Mouse (Mus musculus): ENCODE results near the gene Atg13.
"Not testable (repeated sequence)": the region's sequence is repeated elsewhere in the genome, so short reads cannot be mapped to it uniquely, and the experiment has no call there.

Gene Atg13

DNA sequence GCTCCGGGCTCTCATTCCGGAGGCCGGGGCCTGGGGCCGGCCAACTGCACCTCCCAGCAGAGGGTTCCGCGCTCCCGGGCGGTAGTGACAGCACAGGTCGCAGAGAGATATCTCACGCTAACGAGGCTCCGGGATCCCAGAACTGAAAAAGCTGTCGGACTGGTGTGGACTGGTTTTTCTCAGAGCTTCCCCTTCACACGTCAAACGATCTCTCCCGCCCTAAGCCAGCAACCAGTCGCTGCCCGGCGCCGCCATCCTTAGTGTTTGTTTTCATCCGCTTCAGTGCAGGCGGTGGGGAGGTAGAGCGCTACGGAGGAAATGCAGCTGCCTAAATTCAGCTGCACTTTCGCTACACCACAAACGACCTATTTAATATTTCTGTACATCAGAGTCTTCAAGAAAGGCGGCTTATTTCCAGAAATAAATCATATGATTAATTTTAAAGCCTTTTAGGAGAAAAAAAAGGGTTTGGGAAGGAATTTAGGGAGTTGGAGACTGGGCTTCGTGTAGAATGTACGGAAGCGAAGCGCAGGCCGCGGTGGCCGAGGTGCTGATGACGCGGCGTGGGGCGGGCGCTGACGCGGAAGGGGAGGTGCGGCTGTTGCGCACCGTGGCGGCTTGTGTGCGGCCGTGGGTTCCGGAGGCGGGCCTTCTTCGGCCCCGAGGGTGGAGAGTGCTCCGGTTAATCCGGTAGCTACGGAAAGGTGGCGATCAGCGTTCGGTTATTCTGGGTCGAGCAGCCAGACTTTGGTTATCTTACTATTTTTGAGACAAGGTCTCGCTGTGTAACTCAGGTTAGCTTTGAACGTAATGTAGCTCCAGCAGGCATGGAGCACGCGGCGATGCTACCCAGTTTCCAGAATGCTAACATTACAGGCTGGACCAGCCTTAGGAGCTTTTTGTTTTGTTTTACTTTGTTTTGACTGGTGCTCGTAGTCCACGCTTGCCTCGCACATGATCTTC is at the start of gene Atg13, which contains the start of gene Harbi1:
Atg13 (minus strand) TSS at position 305 of the 963 bp plus-strand sequence.
Harbi1 (plus strand) TSS at position 581 of the 963 bp plus-strand sequence.
- peak; percentile 96 for DNase-seq (ENCODE audit: low read depth)

DNA sequence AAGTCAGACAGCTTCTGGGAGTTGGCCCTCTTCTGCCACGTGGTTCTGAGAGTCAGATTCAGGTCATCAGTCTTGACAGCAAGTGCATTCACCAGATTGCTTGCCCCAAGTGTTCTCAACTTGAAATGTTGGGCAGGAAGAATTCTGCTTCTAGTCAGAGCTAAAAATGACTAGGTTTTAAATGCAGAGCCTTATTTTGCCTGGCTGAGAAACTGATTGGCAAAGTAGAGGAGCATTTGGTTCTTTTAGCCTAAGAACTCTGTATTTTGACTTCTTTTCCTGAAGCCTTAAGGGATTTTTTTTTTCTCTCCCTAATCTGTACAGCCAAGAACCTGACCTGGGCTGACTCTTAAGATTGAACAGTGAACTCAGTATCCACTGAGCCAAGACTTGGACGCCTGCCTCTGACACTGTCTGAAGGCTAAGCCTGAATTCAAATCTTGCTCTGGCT is 39.5 kb upstream of the Atg13 start:
- no peak for DNase-seq (ENCODE audit: low read depth)

DNA sequence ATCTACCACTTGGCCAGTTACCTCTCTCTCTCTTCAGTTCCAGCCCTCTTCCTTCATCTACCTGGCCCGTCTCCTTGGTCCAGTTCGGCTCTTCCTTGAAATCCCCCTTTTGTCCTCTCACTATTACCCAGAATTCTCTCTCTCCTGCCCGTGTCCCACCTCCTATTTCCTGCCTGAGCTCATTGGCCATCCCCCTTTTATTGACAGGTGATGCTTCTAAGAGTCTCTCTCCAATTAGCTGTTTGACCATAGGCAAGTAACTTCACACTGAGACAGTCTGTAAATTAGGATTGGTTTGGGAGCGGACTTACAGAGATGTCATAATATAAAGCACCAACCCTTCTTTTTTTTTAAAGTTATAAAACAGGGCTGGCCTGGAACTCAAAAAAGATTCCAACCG is 34.3 kb upstream of the Atg13 start:
- DNase-seq (ENCODE audit: low read depth), result no peak

DNA sequence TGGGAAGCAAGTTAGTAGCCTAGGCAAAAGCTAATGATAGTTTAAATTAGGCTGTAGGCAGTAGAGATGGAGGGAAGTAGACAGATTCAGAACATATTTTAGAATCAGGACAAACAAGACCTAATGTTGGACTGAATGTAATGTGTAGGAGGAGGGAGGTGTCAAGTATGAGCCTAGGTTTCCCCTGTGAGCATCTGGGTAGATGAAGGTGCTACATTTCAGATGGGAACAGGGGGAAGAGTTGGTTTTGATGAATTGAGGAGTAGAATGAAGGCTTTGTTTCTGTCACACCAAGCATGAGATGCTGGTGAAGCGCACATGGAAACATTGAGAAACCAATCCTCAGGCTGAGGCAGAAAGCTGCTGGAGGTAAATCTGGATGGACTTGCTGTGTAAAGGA is 29.2 kb upstream of the Atg13 start:
- no peak for DNase-seq (ENCODE audit: low read depth)

DNA sequence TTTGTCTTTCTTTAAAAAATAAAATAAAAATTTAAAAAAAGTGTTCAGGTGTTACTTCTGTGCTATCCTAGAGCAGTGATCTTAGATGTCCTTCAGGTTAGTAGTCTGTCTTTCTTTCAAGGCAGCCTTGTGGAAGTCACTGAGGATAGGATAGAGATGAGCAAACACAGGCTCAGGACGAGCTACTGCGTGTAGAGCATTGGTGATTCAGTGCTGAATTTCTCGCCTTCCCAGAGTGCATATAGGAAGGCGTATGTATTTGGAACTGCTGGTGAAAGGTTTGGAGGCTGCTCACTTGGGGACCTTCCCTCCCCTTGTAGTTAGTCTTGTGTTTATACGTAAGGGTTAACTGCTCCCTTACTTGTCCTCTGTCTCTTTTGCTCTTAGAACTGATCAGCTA is 24.8 kb upstream of the Atg13 start:
- no peak for DNase-seq (ENCODE audit: low read depth)

DNA sequence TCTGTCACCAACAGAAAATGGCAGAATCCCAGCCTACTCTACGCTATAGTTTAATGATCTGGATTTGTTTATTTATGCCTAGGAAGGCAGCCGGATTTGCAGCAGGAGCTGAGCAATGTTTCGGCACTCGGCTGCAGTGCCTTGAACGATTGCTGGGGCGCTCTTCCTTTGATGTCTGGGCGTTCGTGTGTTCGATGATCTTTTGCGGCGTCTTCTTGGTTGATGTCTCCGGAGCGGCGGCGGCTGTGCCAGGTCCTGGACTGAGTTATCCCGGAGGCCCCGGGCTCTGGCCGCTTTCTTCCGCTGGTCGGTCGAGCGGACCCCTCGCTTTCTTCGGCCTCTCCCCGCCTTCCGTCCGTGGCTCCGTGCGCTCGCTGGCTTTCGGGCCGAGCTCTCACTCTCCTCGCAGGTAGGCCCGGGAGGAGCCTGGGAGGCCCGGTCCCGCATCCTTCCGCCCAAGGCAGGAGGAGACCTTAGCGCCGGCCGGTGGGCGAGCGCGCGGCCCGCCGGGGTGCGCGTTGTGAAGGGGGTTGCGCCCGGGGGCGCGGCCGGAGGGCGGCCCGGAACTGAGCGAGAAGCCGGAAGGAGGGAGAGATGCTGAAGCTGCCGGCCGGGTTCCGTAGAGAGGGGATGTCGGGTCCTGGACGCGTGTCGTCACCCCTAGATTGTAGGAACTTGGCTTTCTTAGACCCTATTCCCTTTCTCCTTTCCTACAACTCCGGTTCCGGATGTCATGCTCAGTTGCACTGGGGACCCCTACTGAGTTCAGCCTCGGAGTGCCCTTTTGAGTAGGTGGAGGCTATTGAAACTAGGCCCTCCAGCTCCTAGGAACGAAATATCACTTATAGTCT is 19.8 kb upstream of the Atg13 start, which contains the start of gene Ambra1:
Ambra1 (plus strand) TSS at position 164 of the 851 bp plus-strand sequence.
- DNase-seq (ENCODE audit: low read depth), result peak; percentile 92

DNA sequence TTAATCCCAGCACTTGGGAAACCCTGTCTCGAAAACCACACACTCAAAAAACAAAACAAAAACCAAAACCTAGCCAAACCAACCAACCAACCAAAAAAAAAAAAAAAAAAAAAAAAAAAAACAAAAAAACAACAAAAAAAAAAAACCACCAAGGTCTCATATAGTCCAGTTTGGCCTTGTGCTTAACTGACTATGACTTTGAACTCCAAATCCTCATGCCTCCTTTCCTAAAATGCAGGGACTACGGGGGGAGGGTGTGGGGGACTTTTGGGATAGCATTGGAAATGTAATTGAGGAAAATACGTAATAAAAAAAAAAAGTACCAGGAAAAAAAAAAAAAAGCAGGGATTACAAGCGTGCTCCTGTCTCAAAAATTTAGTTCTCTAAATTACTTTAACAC is 19.2 kb upstream of the Atg13 start:
- DNase-seq (ENCODE audit: low read depth), result no peak

DNA sequence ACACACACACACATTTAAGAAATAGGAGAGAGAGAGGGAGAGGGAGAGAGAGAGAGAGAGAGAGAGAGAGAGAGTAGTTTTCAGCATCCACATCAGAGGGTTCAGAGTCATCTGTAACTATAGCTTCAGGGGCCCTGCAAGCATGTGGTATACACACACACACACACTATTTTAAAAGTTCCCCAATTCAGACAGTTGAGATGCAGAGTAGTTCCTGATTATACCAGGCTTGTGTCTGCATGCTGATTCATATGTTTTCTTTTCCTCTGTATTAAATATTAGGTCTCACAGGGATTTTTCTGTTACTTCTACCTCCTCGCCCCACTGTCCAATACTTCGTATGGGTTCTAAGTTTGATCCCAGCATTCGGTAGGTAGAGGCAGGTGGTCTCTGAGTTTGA is 16.6 kb upstream of the Atg13 start:
- DNase-seq (ENCODE audit: low read depth), result no peak

DNA sequence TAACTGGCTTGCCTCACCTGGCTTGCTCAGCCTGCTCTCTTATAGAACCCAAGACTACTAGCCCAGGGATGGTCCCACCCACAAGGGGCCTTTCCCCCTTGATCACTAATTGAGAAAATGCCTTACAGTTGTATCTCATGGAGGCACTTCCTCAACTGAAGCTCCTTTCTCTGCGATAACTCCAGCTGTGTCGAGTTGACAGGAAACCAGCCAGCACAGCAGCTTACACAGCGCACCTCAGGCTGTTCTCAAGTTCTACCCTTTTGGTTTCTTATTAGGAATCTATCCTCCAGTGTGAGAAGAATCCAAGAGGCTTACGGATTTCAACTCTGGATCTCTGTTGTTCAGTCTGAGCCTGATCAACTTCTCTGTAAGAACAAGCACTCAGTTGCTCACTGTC is 15.1 kb upstream of the Atg13 start:
- not testable (repeated sequence) for DNase-seq (ENCODE audit: low read depth)

DNA sequence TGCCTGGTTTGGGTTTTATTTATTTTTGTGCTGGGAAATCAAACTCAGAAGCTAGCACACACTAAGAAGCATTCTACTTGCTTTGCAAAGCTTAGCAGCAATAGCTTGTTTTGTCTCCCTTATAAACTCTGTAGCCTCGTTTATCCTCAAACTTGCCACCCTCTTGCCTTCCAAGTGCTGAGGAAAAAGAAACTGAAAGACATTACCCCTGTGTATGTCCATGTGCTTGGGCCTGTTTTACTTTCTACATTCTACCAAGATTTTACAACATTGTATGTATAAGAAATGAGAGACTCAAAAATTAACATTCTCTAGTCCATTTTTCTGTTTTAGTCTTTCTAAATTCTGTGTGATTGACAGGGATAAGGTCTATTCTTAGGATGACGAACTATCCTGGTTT is 14.3 kb upstream of the Atg13 start:
- no peak for DNase-seq (ENCODE audit: low read depth)

DNA sequence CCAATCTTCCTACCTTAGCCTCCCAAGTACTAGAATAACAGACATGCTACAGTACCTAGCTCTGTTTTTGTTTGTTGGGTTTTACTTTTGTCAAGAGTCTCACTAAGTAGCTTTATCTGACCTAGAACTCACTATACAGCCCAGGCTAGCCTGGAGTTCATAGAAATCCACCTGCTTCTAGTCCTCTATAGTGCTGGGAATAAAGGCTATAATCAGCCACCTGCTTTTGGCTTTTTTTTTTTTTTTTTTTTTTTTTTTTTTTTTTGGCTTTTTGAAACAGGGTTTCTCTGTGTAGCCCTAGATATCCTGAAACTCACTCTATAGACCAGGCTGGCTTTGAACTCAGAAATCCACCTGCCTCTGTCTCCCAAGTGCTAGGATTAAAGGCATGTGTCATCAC is 13.6 kb upstream of the Atg13 start:
- DNase-seq (ENCODE audit: low read depth), result no peak

DNA sequence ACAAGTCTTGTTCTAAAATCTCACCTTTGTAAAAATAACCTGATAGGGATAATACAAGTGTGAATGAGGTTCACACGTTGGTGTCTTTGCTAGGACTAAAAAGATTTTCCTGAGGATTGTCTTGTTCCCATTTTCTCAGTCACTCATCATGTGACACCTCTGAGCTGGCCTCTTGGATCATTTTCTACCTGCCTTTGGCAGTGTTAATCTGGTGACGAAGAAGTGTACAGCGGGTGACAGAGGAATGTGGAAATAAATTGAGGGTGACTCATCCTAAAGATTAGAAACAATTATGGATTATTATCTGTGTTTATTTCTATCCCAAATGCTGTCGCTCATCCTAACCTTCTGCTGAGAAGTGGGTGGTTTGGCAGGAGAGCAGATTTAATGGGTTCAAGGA is 13.0 kb upstream of the Atg13 start:
- DNase-seq (ENCODE audit: low read depth), result no peak

DNA sequence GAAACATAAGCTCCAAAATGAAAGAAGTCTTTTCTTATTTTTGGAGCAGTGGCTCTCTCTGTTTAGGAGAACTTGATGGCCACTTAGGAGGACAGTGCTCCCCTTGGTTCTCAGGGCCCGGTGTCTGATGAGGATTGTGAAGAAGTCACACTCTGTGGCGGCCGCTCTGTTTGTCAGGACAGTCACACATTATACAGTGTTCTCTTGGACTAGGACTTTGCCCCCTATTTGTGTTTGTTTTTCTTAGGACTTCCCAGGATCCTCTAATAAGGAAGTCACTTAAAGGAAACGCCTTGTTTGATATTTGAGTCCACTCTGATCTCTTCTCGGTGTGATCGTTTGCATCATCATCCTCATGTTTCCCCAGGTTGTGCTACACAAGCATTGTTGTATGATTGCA is 7.9 kb upstream of the Atg13 start:
- DNase-seq (ENCODE audit: low read depth), result no peak

DNA sequence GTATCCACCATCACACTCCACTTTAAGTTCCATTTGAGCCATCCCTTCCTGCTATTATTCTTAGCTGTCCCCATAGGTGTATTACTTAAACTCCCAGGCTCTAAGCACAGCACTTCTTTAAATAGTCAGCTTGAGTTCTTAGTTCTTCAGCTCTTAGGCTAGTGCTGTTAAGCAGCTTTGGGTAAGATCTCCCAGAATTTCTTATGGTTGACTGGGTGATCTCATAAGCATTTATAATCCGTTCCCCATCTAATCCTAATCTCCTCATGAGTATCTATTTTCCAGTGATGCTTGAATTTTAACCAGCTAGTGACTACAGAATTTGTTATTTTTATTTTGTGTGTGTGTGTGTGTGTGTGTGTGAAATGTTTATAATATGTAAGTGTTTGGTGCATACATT is 4.5 kb upstream of the Atg13 start:
- no peak for DNase-seq (ENCODE audit: low read depth)

DNA sequence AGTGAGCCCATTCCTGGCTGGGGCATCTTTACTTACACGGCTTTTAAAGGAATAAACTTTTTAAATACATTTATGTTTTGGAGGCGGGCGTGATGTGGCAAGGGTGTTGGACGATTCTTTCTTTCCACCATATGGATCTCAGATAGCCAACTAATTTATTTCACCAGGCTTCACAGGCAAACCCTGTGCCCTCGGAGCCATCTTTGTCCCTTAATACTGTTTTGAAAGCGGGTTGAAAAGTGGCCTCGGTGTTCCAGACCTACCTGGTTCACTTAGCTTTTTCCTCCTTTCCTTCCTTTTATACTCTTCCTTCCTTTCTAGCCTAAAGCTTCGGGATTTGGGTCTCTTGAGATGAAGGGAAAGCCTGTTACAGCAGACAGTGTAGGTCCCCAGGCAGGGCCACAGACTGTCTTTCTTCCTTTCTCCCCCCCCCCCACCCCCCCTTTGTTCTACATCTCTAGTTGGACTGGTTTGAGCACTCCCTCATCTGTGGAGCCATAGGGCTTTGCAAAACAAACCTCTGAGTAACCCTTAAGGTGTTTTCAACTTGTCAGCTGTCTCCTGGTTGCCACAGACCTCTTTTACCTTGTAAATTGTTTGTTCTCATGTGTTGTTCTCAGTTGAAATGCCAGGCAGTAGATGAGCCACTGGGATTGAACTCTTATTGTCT is 1.0 kb upstream of the Atg13 start:
- no peak for DNase-seq (ENCODE audit: low read depth)

DNA sequence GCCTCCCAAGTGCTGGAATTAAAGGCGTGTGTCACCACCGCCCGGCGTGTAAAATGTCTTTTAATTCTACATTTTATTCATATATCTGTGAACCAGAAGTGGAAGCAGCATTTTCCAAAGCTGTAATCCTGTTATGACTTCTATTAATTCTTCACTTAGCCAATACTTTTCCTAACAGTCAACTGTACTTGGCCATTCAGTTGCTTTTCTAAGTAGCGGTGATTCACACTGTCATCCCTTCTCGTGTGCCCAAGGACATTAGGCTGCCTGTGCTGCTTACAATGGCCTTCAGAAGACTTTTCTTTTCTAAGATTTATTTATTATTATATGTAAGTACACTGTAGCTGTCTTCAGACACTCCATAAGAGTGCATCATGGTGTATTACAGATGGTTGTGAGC is 2.0 kb downstream of the Atg13 start:
- DNase-seq (ENCODE audit: low read depth), result no peak

DNA sequence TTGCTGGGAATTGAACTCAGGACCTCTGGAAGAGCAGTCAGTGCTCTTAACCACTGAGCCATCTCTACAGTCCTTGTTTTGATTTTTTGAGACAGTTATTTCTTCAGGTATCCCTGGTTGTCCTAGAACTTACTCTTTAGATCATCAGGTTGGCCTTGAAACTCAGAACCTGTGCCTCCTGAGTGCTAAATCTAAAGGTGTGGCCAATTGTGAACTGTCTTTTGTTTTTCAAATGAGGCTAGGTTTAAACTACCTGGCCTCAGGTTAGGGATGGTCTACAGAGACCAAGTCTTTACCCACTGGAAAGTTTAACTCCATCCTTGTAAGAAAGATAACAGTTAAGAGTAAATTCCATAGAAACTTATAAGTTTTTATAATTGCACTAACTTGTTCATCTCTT is 3.9 kb downstream of the Atg13 start:
- no peak for DNase-seq (ENCODE audit: low read depth)

DNA sequence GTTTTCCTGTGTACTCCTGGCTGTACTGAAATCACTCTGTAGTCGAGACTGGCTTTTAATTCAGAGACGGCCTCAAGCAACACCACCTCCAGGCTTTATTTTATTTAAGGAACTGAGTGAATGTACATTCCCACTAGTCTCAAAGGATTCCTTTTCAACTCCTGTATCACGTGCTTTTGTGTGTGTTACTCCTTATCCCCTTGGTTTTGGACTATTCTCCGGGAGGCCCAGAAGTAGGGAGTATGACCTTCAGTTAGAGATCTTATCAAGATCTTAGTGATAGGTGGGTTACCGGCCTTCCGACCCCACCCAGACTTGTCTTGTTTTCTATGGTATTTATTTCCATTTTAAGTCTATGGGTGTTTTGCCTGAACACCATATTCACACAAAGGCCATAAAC is 4.6 kb downstream of the Atg13 start:
- DNase-seq (ENCODE audit: low read depth), result peak; percentile 17

DNA sequence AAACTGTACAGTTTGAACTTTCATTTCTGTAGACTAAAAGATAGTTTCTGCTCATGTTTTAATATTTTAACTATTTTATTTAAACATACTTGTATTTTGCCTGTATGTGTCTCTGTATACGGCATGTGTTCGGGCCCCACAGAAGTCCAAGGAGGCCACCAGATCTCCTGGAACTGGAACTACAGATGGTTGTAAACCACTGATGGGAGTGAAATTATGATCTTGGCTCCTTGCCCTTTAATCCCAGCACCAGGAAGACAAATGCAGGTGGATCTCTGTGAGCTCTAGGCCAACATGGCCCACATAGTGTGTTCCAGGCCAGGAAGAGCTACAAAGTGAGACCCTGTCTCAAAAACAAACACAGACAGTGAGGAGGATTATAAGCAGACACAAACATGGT is 9.0 kb downstream of the Atg13 start:
- DNase-seq (ENCODE audit: low read depth), result no peak

DNA sequence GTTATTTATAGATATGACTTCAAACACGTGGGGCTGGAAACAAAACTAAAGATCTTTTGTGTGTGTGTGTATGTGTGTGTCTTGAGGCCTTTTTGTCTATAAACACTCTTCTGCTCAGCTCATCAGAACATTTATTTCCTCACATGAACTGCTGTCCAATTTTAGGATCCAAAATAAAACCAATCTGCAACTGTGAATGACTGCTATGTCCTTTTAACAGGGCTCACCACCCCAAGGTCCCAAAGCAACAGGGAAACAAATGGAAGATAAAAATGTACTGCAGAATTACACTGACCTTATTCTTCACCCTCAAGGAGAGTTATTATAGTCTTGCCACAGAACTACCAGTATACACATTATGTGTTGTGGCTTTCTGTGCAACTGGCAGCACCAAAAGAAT is 11.2 kb downstream of the Atg13 start:
- no peak for DNase-seq (ENCODE audit: low read depth)

DNA sequence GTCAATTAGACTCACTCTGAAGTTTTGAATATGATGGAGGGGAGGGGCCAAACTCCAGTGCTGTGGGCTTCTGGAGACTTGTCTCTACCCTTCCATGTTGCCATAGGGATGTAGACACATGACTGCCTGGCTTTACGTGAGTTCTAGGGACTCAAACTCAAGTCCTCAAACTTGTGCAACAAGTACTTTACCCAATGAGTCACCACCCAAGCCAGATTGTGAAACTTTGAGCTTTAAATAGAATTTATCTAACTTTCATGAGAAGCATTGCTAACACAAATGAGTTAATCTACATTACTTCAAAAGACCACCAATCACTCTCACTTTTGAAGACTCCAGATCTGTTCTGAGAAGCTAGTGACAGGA is 14.2 kb downstream of the Atg13 start:
- no peak for DNase-seq (ENCODE audit: low read depth)

All from naive thymus-derived CD4-positive, alpha-beta T cell, adult 2 months (primary cell).